Mouse (Mus musculus) G1E (cell line): Measurements from ENCODE around the gene Ago4.

Experiments used
- CTCF ChIP-seq: IDR thresholded peaks from 2 replicates; pipeline ENCODE4 v1.5.1; 2012; ENCODE audit warnings: low read depth, low read length, inconsistent platforms, mixed read lengths
- TAL1 ChIP-seq: conservative IDR thresholded peaks from 2 replicates; pipeline ENCODE4 v1.6.1; 2012; ENCODE audit warnings: low read depth, low read length, inconsistent platforms, mixed read lengths

DNA sequence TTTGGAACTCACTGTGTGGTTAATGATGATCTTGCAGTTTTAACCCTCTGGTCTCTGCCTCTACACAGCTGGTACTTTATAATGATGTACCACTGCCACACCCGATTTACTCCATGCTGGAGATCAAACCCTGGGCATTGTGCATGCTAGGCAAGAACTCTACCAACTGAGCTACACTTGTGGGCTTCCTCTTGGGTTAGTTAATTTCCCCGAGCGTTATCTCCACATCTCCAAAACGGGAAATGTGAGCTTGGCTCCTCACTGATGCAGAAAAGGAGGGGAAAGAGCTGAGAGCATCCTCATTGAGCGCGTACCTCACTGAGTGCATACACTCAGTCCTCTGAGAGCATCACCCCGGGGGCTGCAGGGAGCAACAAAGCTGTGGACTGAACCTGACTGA lies 9.6 kb upstream of the Ago4 start:
- TF ChIP-seq TAL1 = no peak
- no peak for TF ChIP-seq CTCF
